Mouse (Mus musculus) E14TG2a.4 (cell line): ENCODE results near the gene Mat2a.

Experiments
- CTCF ChIP-seq: conservative IDR thresholded peaks from 2 replicates; pipeline ENCODE4 v1.5.1; 2014; ENCODE audit warnings: low read length
- NANOG ChIP-seq: IDR thresholded peaks from 2 replicates; pipeline ENCODE4 v1.6.1; 2014; ENCODE audit warnings: borderline replicate concordance, low read length, mixed read lengths
- POU5F1 ChIP-seq: IDR thresholded peaks from 2 replicates; pipeline ENCODE4 v1.6.1; 2014; ENCODE audit warnings: low read length, borderline replicate concordance

DNA sequence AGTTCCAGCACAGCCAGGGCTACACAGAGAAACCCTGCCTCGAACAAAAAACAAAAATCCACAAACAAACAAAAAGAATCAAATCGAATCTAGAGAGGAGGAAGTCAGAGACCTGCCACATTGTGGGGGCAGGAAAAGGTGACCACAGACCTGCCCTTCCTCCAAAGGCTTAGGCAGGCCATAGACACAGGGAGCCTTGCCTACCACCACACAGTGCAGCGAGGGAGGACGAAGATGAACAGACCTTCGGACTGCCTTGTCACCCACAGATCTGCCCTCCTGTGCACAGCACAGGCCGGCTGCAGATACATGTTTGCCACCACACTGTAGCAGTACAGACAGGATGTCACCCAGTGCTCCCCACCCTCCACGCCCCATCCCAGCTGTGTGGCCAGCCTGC is 28.8 kb downstream of the Mat2a start:
- TF ChIP-seq CTCF (no peak), POU5F1 (no peak), NANOG (no peak)
